Mouse (Mus musculus) thymus, postnatal 14 days (tissue): Measurements from ENCODE around the gene Fam71f2.

Source experiments
- DNase-seq: peaks from one replicate; pipeline ENCODE4 v3.0.0; 2021

Gene Fam71f2

DNA sequence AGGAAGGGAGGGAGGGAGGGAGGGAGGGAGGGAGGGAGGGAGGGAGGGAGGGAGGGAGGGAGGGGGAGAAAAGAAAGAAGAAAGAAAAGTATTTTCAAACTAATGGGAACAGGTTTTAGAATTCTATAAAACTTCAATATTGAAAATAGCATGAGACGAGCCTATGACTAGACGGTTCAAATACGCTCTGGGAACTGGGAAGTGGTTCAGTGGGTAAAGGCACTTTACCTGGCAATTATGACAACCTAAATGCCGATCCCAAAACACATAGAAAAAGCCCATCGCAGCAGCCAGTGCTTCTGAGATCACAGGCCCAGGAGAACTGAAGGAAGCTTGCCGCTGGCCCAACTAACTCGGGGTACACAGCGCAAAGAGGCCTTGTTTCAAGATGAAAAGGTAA lies at the start of gene Fam71f2:
Gene Fam71f2, plus strand, starts transcription at position 301 of the 400 bp plus-strand sequence.
- no peak for DNase-seq

DNA sequence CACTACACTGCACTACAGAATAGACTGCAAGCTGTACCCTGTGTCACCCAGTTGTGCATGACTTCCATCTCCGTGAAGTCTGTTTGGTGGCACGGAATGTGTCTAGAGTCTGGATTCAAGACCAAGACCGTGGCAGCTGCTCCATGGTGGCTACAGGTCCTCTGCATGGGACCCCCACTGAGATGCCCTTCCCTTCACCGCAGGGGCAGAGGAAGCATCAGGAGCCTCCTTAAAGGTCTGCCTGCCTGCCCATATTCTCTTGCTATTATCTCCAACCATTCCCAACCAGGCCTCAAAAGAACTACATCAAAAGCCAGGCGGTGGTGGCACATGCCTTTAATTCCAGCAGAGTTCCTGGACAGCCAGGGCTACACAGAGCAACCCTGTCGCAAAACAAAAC lies 49.0 kb upstream of the Fam71f2 start:
- DNase-seq: peak; percentile 14

- DNase-seq: peak; percentile 74
Measured at GRCm38 (mm10) chr6:29231799-29232198, 47.6 kb upstream of the Fam71f2 start.

- peak; percentile 86 for DNase-seq
Measured at GRCm38 (mm10) chr6:29232321-29232720, 47.1 kb upstream of the Fam71f2 start.

- DNase-seq: peak; percentile 59
Measured at GRCm38 (mm10) chr6:29233710-29234109, 45.7 kb upstream of the Fam71f2 start.

DNA sequence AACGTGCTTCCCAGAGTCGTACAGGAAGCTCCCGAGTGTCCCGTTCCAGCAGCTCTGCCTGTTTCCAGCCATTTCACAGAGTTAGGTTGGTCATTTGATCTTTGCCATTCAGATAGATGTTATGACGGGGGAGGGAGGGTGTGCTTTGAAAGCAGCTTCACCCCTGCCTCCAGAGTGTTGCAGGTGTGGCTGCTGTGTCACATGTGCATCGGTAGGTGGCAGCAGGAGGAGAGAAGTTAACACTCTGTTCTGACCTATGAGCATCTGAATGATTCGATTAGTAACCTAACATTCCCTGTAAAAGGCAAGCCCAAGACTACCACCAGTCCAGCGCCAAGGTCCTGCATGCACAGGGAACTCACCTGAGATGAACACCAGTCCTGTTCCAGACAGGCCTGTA lies 45.1 kb upstream of the Fam71f2 start:
- peak; percentile 82 for DNase-seq

DNA sequence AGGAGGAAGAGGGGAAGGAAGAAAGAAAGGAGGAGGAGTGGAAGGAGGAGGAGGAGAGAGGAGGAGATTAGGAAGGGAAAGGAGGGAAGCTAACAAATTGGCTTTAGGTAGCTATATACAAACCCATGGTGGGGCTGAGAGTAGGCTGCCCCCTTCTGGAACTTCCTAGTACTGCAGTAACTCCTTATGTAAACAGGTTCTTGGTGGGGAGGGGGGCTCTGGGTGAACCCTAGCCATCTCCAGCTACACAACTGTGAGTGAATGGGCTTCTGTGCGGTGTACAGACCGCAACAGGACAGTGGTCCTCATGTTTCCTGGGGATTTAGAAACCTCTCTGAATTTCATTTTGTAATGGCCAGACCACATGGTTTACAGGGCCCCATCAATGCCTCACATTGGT lies 38.6 kb upstream of the Fam71f2 start:
- DNase-seq: peak; percentile 84

DNA sequence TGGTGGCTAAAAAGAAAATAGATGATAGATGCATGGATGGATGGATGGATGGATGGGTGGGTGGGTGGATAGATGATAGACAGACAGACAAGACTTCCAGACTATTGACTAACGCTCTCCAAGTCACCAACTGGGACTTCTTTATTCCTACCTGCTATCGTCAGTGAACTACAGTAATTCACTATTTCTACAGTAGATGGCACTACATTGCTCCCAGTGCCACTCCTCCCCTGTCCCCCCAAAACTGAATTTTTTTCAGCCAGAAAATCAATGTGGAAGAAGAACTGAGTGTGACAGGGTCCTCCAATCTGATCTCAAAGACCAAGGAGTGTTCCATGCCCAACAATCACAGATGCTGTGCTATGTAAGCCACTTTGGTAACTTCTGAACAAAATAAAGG lies 37.7 kb upstream of the Fam71f2 start:
- DNase-seq: no peak

DNA sequence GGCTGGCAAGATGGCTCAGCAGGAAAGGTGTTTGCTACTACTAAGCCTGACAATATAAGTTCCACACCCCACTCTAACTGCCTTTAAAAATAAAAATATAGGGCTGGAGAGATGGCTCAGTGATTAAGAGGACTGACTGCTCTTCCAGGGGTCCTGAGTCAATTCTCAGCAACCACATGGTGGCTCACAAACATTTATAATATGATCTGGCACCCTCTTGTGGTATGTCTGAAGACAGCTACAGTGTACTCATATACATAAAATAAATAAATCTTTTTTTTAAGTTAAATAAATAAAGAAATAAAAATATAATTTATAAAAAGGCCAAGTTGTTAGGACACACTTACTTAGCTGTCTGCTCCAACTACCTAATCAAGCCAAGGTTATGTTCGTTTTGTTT lies 37.1 kb upstream of the Fam71f2 start:
- DNase-seq: no peak

DNA sequence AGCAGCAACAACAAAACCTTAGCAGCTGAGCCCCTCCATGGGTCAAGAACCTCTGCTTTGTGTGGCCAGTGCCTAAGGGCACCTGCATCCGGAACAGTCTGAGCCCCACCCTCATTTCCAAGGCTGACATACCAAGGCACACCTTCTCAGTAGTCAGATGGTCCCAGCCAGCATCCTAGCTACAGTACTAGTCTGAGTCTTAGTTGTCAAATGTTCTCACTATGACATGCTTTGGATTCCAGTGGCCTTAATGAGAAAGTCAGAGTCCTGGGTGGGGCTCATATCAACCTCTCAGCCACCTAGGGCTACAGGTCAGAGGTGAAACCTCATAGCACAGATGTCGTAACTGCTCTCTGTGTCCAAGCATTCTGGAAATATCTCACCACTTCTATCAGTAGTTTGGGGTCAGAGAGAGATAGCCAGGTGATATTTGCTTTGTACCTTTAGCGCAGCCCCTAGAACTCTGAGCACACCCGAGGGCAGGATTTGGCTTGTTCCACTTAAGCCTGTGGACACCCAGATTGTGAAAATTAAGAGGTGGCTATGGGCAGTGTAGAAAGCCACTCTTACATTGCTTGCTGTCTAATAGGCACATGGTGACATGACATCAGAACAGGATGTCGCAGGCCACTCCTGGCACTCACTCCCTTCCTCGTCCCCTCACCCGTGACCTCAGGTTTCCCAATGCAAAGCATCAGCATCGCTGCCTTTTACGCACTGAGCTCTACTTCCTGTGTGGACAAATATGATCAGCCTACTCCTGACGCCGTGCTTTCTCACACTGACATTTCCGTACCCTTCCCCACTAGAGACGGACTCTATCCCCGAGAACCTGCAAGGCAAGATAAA lies 33.9 kb upstream of the Fam71f2 start:
- DNase-seq: no peak

- DNase-seq: no peak
Measured at GRCm38 (mm10) chr6:29246183-29246582, 33.2 kb upstream of the Fam71f2 start.

DNA sequence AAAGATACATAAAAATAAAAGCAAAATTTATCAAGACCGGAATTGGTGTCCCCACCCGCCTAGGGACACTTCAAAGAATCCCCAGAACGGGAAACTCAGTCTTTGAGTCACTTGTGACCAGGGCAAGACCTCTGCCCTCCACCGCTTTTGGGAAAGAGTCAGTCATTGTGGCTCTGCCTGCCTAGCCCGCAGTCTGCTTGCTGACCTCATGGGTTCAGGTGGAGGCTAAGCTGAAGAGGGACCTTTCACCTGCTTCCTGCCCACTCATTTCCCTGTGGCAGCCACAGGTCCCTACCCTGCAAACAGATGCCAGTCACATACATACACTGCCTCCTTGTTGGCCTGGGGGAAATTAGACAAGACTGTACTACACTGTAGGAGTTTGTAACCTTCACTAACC lies 32.8 kb upstream of the Fam71f2 start:
- DNase-seq: no peak

- DNase-seq: no peak
Measured at GRCm38 (mm10) chr6:29247072-29247471, 32.3 kb upstream of the Fam71f2 start.

DNA sequence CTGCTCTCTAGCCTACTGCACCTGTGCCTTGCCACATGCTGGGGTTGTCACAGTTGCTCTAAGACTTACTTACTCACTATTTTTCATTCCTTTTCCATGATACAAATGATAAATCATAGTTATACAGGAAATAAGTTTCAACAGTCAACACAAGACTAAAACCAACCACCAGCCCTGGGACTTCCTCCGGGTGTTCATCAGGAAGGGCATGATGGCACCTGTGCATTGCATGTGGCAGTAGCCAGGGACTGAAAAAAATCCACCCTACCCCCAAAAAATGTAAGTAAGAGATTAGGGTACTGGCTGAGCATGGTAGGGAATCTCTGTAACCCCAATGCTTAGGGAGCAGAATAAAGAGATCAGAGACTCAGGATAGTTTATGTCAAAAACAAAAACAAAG lies 20.0 kb upstream of the Fam71f2 start:
- peak; percentile 41 for DNase-seq

DNA sequence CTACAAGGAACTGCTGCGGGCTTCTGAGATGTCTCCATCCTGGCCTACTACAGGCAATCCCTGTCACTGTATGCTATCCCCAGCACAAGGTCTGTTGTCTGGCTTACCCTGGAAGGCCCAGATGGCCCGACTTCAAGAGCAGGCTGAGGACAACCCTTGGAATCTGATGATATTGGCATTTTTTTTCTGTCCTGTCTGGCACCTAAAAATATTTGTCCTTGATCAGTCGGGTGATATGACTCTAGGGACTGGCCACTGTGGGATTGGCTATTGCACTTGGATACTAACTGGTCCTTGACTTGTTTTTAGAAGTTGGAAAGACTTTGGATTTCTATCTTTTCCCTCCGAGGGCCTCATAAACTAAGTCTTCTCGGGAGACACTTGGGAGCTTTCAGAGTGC lies 17.6 kb upstream of the Fam71f2 start:
- no peak for DNase-seq

DNA sequence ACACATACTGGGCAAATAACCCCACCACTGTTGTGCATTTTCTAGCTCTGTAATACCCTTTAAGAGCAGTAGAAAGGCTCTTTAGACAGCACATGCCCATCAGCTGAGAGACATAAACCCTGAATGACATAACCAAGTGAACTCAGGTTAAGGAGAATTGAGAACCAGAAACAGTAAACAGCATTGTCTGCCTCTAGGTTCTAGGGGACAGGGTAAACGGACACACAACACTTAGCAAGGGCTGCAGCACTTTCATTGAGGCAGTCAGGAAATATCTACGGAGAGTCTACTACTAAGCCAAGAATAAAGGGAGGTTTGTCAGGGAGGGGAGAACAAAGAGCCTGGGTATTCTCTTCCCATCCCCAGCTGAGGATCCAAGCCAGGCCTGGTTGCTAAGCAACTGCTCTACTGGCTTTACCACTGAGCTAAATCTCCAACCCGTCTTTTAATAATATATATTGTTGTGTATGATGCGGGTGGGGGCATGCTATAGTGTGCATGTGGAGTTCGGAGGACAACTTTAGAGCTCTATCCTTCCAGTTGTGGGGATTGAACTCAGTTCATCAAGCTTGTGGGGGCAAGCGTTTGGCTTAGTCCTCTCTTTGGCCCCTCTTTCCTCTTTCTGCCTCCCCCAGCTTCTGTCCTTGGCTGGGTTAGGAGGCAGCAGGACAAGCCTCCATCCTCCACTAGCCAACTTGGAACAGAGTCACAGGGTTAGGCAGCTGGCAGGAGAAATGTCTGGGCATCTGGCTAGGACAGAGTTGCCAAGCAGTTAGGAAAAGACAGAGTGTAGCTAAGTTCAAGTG lies 15.5 kb upstream of the Fam71f2 start:
- DNase-seq: no peak

GRCm38 (mm10) chr6:29264456-29264781 lies 15.0 kb upstream of the Fam71f2 start:
- no peak for DNase-seq

- DNase-seq: no peak
Measured at GRCm38 (mm10) chr6:29266936-29267335, 12.5 kb upstream of the Fam71f2 start.

- DNase-seq: no peak
Measured at GRCm38 (mm10) chr6:29269006-29269668, 10.3 kb upstream of the Fam71f2 start.

- peak; percentile 53 for DNase-seq
Measured at GRCm38 (mm10) chr6:29270961-29271360, 8.4 kb upstream of the Fam71f2 start.

- DNase-seq: peak; percentile 91
Measured at GRCm38 (mm10) chr6:29272312-29273072, 6.9 kb upstream of the Fam71f2 start, which contains the start of gene Hilpda. TSS of gene Hilpda (plus strand) at chr6:29272488.

- DNase-seq: no peak
Measured at GRCm38 (mm10) chr6:29276746-29277145, 2.6 kb upstream of the Fam71f2 start.
